Mouse (Mus musculus) layer of hippocampus, postnatal 14 days (tissue): ENCODE data around the gene Nde1. TPM values are rescaled to one million over a fixed set of nuclear protein-coding genes. Genes with fewer than 3 reads are reported as not detected.
A peak's percentile ranks its signal among the peaks of the same experiment; 100 is the strongest.
"Not testable (repeated sequence)": the region's sequence is repeated elsewhere in the genome, so short reads cannot be mapped to it uniquely, and the experiment has no call there.

Experiments
- DNase-seq, 2 experiments: peaks; one replicate each; pipeline ENCODE4 v3.0.0; 2021 to 2022; ENCODE audit warnings: low spot score in 2 of 2, mixed read lengths in 1 of 2
- long read RNA-seq, 2 experiments: library from polyadenylated mRNA; stranded (forward); transcript quantifications; one replicate each; pipeline ENCODE4 v2.0.0; 2021
- total RNA-seq, 2 experiments: library from RNA; stranded (reverse); gene quantifications; 2 replicates each; pipeline ENCODE4 v1.2.3; 2021

Gene Nde1
- 10 to 100 TPM; 30.8 to 40.1 TPM for total RNA-seq
- long read RNA-seq, experiment 1, transcript Nde1-201 (9 exons, 2,287 nt): major isoform, 35 of 47 reads
- long read RNA-seq, experiment 1, partial matches to known transcripts: 8 of 47 reads
- long read RNA-seq, experiment 1, other reads (novel, unspliced or antisense): 3 of 47 reads
- long read RNA-seq, experiment 2, transcript Nde1-201 (9 exons, 2,287 nt): major isoform, 33 of 58 reads
- long read RNA-seq, experiment 2, partial matches to known transcripts: 13 of 58 reads
- long read RNA-seq, experiment 2, other reads (novel, unspliced or antisense): 9 of 58 reads

DNA sequence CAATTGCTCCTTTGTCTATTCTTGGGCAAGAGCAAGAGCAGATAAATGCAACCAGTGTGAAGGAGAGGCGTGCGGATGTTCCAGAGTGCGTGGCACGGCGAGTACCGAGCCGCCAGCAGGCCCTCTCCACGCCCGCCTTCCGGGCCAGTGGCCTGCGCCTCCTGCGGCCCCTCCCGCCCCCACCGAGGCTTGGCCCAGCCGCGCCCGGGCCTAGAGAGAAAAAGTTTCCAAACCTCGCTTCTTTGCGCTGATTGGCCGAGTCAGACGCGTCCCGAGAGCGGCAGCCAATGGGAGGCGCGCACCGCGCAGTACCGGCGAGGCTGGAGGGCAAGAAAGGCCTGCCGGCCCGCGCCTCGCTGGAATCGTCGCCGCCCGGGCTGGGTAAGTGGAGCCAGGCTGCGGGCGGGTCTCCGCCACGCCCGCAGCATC is at the start of gene Nde1, which contains the start of gene Marf1:
Nde1 (plus strand) TSS at position 288 of the 429 bp plus-strand sequence.
Marf1 (minus strand) TSS at position 364 of the 429 bp plus-strand sequence.
- DNase-seq: peak; percentile 65 to 85

DNA sequence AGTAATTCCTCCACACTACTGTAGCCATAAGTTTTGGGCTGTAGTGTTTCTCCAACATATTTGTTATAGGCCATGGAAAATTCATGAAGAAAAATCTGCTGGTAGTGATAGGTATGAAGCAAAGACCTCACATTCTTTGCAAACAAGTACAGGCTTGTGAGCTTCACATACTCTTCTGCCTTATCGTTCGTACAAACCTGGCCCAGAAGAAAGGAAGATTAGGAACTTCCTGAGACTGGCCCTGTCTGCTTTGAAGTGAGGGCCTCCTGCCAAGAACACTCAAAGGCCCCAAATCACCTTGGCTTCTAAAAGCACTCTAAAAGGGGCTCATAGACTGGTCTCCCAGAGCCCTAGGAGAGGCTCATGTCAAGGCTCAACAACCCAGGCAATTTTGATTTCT is 45.8 kb upstream of the Nde1 start:
- DNase-seq: no peak

DNA sequence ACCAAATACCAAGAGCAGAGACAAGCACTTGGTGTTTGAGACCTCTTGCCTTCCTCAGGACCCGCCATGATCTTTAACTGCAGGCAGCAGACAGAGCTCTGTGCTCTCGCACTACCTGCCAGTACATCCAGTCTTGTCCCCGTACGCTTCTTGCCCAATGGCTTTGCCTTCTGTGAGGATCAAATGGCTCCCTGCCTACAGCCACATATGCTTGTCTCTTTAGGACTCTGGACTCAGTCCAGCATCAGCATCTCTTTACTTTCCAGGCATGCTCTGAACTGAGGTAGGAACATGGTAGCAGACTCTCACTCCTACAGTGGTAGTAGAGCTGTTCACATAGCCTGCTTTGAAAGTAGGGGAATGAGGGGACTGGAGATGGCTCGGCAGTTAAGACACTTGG is 42.1 kb upstream of the Nde1 start:
- DNase-seq: no peak

DNA sequence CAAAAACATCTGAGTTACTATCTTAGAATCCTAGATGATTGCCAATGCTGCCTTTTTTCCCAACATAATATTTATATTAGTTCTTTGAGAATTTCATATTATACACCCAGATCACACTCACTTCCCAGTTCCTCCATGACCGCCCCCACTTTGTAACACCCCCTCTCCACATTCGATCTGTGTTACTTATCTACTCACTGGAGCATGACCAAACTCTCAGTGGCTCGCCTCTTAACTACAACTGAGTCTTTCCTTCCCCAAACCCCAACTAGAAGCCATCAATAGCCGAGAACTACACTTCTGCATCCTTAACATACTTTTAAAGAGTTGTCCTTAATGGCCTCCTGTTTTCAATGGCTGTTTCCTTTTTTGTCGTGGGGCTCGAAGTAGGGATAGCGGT is 41.5 kb upstream of the Nde1 start:
- no peak for DNase-seq

DNA sequence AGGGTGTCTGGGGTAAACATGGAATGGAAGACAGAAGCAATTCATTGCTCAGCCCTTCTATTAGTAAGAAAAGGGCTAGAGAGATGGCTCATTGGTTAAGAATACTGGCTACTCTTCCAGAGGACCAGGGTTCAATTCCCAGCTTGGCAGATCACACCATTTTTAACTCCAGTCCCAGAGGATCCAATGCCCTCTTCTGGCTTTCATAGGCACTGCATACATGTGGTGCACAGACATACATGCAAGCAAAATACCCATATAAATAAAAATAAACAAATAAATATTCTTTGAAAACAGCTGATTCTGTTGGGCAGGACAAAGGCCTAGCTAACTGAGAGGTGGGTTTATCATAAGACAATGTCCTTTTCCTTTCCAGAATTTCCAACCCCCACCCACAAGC is 40.5 kb upstream of the Nde1 start:
- DNase-seq: no peak

DNA sequence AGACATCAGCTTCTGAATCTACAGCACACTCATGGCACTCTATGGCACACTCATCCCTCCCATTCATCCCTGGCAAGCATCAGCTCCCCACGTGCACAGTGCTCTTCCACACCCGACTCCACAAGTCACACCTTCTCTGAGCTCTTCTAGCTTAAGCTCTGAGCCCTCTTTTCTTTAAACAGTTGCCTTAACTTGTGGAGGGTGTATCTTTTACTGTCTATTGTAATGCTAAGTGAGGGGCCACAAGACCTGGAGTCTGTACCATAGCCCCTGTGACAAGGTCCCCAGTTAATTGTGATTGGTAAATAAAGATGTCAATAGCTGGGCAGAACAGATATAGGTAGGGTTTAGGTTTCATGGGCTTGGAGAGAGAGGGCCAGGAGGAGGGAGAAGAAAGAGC is 39.2 kb upstream of the Nde1 start:
- DNase-seq: no peak

DNA sequence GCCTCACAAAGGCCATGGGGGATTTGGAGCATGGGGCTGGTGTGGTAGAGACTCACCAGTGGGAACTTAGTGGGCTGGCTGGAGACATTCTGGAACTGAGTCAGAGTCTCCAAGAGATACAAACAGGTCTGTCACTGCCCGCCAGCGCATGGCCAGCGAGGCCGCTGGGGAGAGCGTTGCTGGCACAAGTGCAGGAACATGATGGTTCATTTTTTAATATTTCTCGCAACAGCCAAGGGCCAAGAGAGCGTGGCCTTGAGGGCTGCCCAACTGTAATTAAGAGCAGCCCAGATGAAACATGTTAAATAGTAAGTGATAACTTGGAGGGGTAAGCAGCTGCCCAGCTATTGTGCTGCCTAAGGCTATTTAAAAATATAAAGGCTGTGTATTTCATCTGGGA is 38.4 kb upstream of the Nde1 start:
- DNase-seq: no peak

DNA sequence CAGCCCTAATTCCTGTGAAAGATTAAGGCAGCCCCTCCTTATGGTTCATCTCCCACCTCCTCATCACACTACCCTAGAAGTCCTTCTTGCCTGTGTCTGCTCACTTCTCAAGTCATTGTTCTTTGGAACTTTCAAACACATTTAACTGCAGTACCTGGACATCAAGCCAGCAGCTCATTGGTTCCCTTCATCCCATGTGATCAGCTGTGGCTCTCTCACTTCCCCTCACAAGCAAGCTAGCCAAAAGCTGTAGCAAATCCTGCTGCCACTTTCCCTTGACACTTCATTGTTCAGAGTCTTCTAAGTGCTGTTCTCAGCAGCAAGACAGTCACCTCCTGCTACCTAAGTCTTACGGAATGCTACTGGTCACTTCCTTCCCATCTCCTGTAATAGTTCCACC is 37.8 kb upstream of the Nde1 start:
- no peak for DNase-seq

DNA sequence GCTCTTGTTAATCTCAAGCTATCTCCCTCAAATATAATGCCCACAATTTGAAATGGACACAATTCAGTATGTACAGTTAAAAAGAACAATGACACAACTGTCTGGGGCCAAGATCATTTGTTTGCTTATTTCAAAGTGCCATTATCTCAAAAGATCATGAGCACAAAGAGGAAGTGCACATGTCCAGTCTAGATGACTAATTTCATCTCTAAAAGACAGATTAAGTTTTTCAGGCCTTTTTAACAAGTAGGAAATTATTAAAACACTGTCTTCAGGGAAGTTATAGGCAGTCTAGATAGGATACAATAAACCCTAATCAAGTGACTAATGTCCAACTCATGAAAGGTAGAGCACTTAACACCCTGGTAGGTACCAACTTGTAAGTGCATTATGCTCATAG is 34.1 kb upstream of the Nde1 start:
- DNase-seq: no peak

DNA sequence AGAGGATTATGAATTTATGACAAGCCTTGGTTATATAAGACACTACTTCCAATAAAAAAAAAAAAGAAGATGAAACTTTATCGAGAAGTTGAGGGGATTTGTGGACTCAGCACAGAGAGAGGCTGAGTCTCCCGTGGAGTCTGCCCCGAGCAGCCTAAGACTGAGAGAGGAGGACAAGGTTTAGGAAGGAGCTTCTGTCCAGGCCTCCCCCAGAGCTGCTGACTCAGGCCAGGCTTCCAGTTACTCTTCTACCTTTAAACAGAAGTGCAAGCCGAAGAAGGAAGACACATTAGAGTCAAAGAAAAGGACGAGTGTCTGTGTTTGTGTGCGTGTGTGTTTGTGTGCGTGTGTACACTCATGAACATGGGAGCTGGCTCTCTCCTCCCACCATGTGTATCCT is 32.3 kb upstream of the Nde1 start:
- DNase-seq: no peak

DNA sequence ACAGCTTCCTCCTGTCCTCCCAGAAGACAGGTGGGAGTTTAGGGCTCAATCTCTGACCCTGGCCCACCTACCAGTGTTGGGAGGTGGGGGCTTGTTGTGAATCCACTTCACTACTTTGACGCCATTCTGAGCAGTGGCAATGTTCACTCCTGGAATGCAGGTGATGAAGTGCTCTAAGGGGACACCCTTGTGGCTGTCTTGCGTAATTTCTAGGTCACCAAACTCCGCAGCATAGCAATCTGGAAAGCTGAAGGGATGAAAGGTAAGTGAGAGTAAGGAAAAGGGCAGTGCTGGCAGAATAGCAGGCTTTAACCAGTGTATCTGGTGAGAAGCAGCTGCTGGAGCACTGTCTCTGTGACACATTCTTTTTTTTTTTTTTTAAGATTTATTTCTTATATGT is 31.7 kb upstream of the Nde1 start:
- no peak for DNase-seq

DNA sequence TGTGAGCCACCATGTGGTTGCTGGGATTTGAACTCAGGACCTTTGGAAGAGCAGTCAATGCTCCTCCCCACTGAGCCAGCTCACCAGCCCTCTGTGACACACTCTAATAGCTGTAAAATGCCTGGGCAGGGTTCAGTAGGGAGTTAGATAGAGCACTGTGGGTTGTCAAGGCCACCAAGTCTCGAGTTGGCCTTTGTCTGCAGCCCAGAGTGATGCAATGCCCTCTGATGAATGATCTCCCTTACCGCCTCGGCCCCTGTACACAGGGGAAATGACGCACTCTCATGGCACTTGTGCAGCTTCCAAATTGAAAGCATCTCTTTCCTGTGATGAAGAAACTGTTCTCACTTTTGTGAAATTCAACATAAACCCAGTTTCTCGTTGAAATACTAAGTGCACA is 31.2 kb upstream of the Nde1 start:
- DNase-seq: no peak

DNA sequence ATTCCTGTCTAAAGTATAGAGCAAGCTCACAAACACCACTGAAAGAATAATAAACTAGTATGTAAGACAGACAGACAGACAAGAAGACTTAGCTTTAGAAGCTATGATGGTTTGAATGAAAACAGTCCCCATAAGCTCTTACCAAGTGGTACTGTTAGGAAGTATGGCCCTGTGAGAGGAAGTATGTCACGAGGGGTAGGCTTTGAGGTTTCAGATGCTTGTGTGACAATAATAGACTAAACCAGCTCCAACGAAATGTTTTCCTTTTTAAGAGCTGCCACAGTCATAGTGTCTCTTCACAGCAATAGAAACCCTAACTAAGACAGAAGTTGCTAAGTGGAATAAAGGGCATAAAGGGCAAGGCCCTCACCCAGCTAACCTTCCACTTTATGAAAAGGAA is 28.1 kb upstream of the Nde1 start:
- no peak for DNase-seq

DNA sequence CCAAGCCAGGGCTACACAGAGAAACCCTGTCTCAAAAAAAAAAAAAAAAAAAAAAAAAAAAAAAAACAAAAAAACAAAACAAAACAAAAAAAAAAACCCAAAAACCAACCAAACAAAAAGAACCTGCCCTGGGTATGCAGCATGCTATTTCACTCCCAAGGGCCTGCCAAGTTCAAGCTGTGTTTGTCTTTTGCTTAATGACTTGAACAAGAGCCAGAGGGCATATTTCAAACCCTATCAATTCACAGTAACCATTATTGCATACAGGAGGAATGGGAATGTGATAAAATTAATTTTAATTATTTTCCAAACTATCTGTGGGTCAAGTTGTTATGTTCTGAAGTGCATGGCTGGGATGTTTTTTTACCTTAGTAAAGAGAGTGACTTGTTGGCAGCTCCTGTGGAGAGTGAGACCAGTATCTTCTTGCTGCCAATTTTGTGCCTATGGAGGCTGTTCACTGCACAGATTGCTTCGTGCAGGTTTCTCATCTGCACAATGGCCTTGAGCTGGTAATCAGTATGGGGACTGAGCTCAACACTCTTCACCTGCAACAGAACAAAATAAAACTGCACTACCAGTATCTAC is 25.0 kb upstream of the Nde1 start:
- DNase-seq: no peak

DNA sequence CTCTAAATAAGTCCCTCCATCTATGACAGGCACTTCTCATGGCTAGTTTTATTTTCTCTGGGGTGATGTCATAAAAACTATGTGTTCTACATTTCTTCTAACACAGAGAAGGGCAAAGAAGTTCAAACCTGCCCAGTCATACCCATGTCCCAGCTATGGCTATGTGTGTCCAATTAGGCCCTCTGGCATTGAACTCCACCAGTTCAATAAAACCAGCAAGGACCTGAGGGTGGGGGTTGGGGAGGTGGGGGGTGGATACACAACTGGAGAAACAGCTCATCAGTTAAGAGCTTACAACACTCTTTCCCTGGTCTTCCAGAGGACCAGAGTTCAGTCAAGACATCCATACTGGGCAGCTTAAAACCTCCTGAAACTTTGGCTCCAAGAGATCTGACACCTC is 24.0 kb upstream of the Nde1 start:
- DNase-seq: no peak

DNA sequence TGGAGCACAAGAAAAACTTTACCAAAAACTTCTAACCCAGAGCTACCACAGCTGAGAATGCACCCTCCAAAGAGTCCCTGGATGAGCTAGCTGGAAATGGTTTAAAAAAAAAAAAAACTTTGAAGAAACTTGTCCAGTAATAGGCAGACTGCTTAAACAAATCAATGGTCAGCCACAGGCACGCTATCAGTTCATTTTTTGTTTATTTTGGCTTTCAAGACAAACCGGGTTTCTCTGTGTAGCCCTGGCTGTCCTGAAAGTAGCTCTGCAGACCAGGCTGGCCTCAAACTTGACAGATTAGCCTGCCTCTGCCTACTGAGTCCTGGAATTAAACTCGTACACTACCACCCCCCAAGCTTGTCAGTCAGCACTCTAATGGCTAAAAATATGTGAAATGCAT is 19.8 kb upstream of the Nde1 start:
- no peak for DNase-seq

DNA sequence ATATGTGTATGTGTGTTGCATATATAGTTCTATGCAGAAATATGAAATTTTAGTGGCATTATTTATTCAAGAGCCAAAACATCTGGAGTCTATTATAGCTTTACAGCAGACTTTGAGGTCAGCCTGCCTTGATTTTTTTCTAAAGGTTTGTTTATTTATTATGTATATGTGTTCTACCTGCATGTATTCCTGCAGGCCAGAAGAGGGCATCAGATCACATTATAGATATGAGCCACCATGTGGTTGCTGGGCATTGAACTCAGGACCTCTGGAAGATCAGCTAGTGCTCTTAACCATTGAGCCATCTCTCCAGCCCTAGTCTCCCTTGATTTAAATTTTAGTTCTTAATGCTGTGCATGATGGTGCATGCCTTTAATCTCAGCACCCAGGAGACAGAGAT is 15.4 kb upstream of the Nde1 start:
- DNase-seq: no peak

DNA sequence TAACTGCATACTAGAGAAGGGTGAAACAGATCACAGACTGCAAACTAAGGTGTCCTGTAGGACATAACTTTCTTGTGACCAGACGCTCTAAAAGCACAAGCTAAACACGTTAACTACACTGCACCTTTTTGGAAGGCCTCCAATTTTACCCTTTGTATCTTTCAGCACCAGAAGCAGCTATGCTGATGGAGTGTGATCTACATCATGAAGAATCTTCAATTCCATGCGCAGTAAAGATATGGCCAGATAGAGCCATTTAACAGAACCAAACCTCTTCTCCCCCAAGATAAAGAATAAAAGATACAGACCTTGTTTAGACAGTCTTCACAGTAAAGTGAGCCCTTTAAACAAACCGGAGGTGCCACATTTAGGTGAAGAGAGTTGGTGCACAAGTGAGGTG is 11.4 kb upstream of the Nde1 start:
- no peak for DNase-seq

DNA sequence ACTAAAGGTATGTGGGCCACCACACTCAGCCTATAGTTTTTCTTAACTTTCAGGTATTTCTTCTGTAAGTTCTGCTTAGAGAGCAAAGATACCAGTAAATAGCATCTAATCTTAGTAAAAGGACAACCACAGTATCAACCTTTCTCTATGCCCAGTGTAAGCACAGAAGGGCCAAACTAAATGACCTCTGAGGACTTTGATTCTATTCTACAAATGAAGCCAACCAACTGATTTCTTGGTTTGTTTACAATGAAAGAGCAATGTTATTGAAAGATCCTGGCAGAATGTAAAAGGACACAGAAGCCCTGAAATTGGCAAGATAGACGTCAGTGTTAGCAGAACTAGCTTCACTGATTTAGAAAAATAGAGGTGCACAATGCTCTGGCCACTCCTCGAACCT is 7.4 kb upstream of the Nde1 start:
- not testable (repeated sequence) for DNase-seq

DNA sequence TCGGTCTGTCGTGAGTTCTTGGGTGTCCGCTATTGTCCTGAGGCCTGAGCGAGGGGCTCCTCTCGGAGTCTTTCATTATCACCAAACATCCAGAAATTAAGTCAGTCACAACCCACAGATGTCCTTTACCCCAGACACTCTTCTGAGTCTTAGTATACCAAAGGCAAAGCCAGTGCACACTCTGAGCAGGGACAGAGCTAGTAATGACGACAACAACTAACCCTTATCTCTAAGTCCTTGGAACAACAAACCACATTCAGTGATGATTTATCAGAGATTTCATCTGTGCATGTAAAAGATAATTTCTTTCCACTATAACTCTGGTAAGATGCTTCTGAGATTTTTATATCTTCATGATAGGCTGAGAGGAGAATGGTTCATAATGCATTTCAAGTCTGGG is 6.8 kb upstream of the Nde1 start:
- DNase-seq: no peak

DNA sequence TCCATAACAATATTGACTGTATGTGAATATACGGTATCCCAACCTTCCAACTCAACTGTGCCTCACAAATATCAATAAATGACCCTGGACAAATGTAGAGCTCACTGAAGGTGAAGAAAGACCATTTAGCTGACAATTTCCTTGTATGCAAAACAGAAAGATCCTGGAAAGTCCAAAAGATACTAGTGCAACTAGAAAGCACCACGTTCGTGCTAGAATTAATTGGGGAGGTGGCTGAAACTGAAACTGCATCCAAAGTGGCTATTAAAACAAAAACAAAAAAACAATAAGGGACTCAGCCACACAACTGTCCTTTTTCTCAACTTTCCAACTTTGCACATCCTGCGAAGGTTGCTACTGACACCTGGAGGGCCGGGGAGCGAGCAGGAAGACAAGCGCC is 4.5 kb upstream of the Nde1 start:
- no peak for DNase-seq

DNA sequence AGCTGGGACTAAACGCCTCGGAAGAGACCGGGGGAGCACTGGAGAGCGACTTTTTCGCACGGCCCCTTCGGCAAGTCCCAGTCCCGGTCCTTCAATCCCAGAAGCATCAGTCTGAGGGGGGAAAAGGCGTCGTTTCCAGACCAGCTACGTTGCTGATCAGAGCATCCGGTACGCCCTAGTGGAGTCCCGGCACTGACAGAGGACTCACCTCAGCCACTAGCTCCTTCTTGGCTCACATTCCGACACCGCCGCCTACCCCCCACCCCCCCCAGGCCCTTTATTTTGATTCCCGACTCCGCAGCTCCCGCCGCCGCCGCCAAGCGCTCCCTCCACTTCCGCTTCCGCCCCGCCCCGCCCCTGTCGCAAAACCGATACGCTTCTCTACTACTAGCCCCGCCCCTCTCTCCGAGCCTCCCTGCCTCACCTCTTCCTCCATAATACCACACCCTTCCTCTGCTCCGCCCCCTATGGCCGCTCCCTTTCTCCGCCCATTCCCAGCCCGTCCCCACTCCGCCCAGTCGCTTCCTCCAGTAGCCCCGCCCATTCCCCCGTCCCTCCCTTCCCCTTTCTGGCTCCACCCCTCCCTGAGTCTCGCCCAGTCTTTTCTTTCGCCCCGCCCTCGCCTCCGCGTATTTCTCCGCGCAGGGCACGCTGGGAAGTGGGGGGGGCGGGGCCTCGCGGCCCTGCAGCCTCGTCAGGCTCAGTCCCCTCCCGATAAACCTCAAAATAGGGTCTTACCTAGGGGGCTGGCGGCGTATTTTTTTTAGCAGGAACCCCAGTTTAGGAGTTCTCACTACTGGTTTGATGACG is 3.9 kb upstream of the Nde1 start:
- DNase-seq: peak; percentile 92 to 99
